Mouse (Mus musculus): ENCODE measurements around the gene Stim2. TPM values are rescaled to one million over a fixed set of nuclear protein-coding genes. Genes with fewer than 3 reads are reported as not detected.

The Stim2 gene
- total and polyA plus RNA-seq, 3 experiments, result 11.7 to 18.6 TPM; not detected in 1

DNA sequence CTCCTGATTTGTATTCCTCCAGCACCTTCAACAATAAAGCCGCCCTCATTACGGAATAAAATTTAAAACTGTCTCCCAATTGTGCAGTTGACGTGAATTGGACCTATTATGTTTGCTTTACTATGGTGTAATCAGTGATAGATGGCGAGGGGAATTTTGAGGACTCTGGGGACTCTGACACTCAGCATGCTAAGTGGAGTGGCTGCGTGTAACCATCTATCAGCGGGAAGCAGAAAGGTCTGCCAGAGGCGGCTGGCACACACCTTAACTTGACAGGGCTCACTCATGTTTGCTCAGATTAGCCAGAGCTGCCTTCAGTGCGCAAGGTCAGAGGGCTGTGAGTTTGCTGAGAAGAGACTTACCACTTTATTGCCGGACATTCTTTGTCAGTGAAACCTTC lies 159.9 kb downstream of the Stim2 start:
- H3K9ac ChIP-seq (ENCODE audit: control insufficient read depth, low read depth, low read length, poor library complexity, severe bottlenecking), result no peak overlapping the region
- no peaks in the 10 kb centered on the region for H3K9me3 ChIP-seq (replicated peaks; ENCODE audit: insufficient read depth, low read length)
- H3K27ac ChIP-seq (ENCODE audit: control insufficient read depth, low read depth, low read length), result no peak overlapping the region
- no peak for TF ChIP-seq MAZ (IDR thresholded peaks at IDR 0.05; ENCODE audit: low read depth, low read length)
- TF ChIP-seq GATA1 (IDR thresholded peaks at IDR 0.05; ENCODE audit: low read depth, low read length), result no peak
- TF ChIP-seq MYC (IDR thresholded peaks at IDR 0.05; ENCODE audit: low read depth, low read length), result no peak
- no peak for TF ChIP-seq MEF2A (IDR thresholded peaks at IDR 0.05; ENCODE audit: extremely low read depth, insufficient replicate concordance, low read depth, low read length, poor library complexity, severe bottlenecking)
- no peak for TF ChIP-seq ELF1 (IDR thresholded peaks at IDR 0.05; ENCODE audit: low read depth, low read length)
- no peak for TF ChIP-seq RCOR1 (IDR thresholded peaks at IDR 0.05; ENCODE audit: low read depth, low read length)
- TF ChIP-seq USF1 (IDR thresholded peaks at IDR 0.05; ENCODE audit: low read depth, low read length), result no peak
- no peak for TF ChIP-seq MXI1 (IDR thresholded peaks at IDR 0.05; ENCODE audit: low read depth, low read length)
- TF ChIP-seq MAFK (IDR thresholded peaks at IDR 0.05; ENCODE audit: borderline replicate concordance, low read depth, low read length), result no peak
- TF ChIP-seq MAX (IDR thresholded peaks at IDR 0.05; ENCODE audit: low read length), result no peak
- TF ChIP-seq NRF1 (IDR thresholded peaks at IDR 0.05; ENCODE audit: insufficient read depth, low read depth, low read length, poor library complexity, severe bottlenecking), result no peak
- TF ChIP-seq ZKSCAN1 (IDR thresholded peaks at IDR 0.05; ENCODE audit: low read depth, low read length), result no peak
- H3K4me3 ChIP-seq (ENCODE audit: control insufficient read depth in 1 of 2, insufficient read depth in 1 of 2, low read depth in 2 of 2, low read length in 2 of 2), result no peak overlapping the region
- no peaks in the 10 kb centered on the region for H3K4me1 ChIP-seq (ENCODE audit: control insufficient read depth in 1 of 2, insufficient read depth in 2 of 2, low read length in 2 of 2)
- H3K79me2 ChIP-seq (ENCODE audit: control insufficient read depth, insufficient read depth, low read length, poor library complexity), result no peaks in the 10 kb centered on the region
- no peaks in the 10 kb centered on the region for H3K36me3 ChIP-seq (ENCODE audit: control insufficient read depth in 1 of 2, insufficient read depth in 2 of 2, low read length in 2 of 2)
- no peaks in the 10 kb centered on the region for H3K27me3 ChIP-seq (ENCODE audit: control insufficient read depth in 1 of 2, insufficient read depth in 2 of 2, low read length in 2 of 2)
- no peak for DNase-seq (ENCODE audit: low read depth, low spot score)

DNA sequence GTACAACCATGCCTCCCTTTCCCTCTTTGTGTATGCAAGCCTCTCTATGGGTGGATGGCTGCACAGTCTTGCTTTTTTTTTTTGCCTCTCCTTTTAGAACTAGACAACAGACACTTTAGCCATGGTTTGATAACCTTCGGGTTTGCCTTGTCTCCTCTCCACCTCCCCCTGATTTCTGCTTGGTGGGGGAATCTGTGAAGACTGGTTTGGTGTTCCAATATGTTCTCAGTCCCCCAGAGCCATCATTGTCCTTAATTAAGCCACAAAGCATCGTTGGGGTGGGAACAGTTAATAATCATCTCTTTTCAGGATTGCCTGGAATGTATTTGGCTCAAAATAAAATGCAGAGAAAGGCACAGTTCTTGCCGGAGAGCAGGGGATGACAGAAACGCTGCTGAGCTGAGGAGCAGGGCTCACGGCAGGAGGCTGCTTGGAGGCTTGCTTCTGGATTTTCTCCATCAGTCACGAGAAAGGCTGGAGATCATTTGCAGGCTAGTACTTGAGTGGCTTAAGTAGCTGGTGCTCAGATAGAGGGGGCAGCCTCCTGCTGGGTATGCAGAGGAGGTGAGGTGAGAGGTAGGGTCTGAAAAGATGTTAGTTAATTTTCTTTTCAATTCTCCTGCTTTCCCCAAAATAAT lies 161.0 kb downstream of the Stim2 start:
- Histone ChIP-seq H3K9me3 (replicated peaks; ENCODE audit: insufficient read depth, low read length) (no peaks in the 10 kb centered on the region), H3K4me1 (ENCODE audit: control insufficient read depth in 1 of 2, insufficient read depth in 2 of 2, low read length in 2 of 2) (no peaks in the 10 kb centered on the region), H3K27me3 (ENCODE audit: control insufficient read depth in 1 of 2, insufficient read depth in 2 of 2, low read length in 2 of 2) (no peaks in the 10 kb centered on the region), H3K36me3 (ENCODE audit: control insufficient read depth in 1 of 2, insufficient read depth in 2 of 2, low read length in 2 of 2) (no peaks in the 10 kb centered on the region), H3K79me2 (ENCODE audit: control insufficient read depth, insufficient read depth, low read length, poor library complexity) (no peaks in the 10 kb centered on the region), H3K9ac (ENCODE audit: control insufficient read depth, low read depth, low read length, poor library complexity, severe bottlenecking) (no peak overlapping the region), H3K4me3 (ENCODE audit: control insufficient read depth in 1 of 2, insufficient read depth in 1 of 2, low read depth in 2 of 2, low read length in 2 of 2) (no peak overlapping the region), H3K27ac (ENCODE audit: control insufficient read depth, low read depth, low read length) (no peak overlapping the region)
- TF ChIP-seq EP300 (IDR thresholded peaks at IDR 0.05; ENCODE audit: low read depth in 1 of 2, low read length in 2 of 2) (no peak), RCOR1 (IDR thresholded peaks at IDR 0.05; ENCODE audit: low read depth, low read length) (no peak)
- no peak for DNase-seq (ENCODE audit: low read depth, low spot score)

DNA sequence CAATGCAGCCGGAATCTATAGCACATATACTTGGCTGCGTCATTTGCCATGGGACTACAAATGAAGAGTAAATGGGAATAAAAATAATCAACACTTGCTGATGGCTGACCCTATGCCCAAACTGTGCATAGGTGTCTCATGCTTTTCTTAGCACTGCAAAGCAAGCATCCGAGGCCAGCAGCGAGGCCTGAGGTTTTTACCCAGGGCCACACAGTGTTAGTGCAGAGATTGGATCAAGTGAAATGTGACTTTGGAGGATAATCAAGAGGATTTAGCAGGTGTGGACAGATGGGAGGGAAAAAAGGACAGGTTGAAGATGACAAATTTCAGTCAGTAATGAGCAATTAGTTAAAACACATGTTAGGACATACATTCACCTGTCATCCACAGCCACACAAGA lies 162.3 kb downstream of the Stim2 start:
- Histone ChIP-seq H3K27ac (ENCODE audit: control insufficient read depth, low read depth, low read length) (no peak overlapping the region), H3K79me2 (ENCODE audit: control insufficient read depth, insufficient read depth, low read length, poor library complexity) (no peaks in the 10 kb centered on the region), H3K9ac (ENCODE audit: control insufficient read depth, low read depth, low read length, poor library complexity, severe bottlenecking) (no peak overlapping the region), H3K4me1 (ENCODE audit: control insufficient read depth in 1 of 2, insufficient read depth in 2 of 2, low read length in 2 of 2) (no peaks in the 10 kb centered on the region), H3K9me3 (replicated peaks; ENCODE audit: insufficient read depth, low read length) (no peaks in the 10 kb centered on the region), H3K36me3 (ENCODE audit: control insufficient read depth in 1 of 2, insufficient read depth in 2 of 2, low read length in 2 of 2) (no peaks in the 10 kb centered on the region), H3K4me3 (ENCODE audit: control insufficient read depth in 1 of 2, insufficient read depth in 1 of 2, low read depth in 2 of 2, low read length in 2 of 2) (no peak overlapping the region), H3K27me3 (ENCODE audit: control insufficient read depth in 1 of 2, insufficient read depth in 2 of 2, low read length in 2 of 2) (no peaks in the 10 kb centered on the region)
- no peak for DNase-seq (ENCODE audit: low read depth, low spot score)
- TF ChIP-seq RAD21 (IDR thresholded peaks at IDR 0.05; ENCODE audit: low read depth, low read length) (no peak), CTCF (IDR thresholded peaks at IDR 0.05 in 2 of 3, conservative IDR thresholded peaks at IDR 0.05 in 1 of 3; ENCODE audit: control insufficient read depth in 1 of 3, insufficient read depth in 1 of 3, low read depth in 2 of 3, low read length in 3 of 3, poor library complexity in 1 of 3, severe bottlenecking in 1 of 3) (no peak), MAFK (IDR thresholded peaks at IDR 0.05; ENCODE audit: borderline replicate concordance, low read depth, low read length) (no peak), ZNF384 (IDR thresholded peaks at IDR 0.05; ENCODE audit: low read depth, low read length) (no peak), ZMIZ1 (IDR thresholded peaks at IDR 0.05; ENCODE audit: low read depth, low read length) (no peak), POLR2AphosphoS5 (IDR thresholded peaks at IDR 0.05; ENCODE audit: borderline replicate concordance, low read depth, low read length) (no peak), TCF12 (IDR thresholded peaks at IDR 0.05; ENCODE audit: low read depth, low read length) (no peak), NRF1 (IDR thresholded peaks at IDR 0.05; ENCODE audit: insufficient read depth, low read depth, low read length, poor library complexity, severe bottlenecking) (no peak), UBTF (IDR thresholded peaks at IDR 0.05; ENCODE audit: borderline replicate concordance, insufficient read depth, low read depth, low read length) (no peak), TAL1 (IDR thresholded peaks at IDR 0.05; ENCODE audit: low read length) (no peak), SMC3 (IDR thresholded peaks at IDR 0.05; ENCODE audit: low read depth, low read length) (no peak), MAX (IDR thresholded peaks at IDR 0.05; ENCODE audit: low read length) (no peak), ETS1 (IDR thresholded peaks at IDR 0.05; ENCODE audit: low read depth, low read length) (no peak), NELFE (IDR thresholded peaks at IDR 0.05; ENCODE audit: low read depth, low read length) (no peak), HCFC1 (IDR thresholded peaks at IDR 0.05; ENCODE audit: low read depth, low read length) (no peak), ELF1 (IDR thresholded peaks at IDR 0.05; ENCODE audit: low read depth, low read length) (no peak)

Data from MEL (cell line).